Comparison of ENCODE assay signal across 16 mouse cellular contexts in the genomic region with DNA sequence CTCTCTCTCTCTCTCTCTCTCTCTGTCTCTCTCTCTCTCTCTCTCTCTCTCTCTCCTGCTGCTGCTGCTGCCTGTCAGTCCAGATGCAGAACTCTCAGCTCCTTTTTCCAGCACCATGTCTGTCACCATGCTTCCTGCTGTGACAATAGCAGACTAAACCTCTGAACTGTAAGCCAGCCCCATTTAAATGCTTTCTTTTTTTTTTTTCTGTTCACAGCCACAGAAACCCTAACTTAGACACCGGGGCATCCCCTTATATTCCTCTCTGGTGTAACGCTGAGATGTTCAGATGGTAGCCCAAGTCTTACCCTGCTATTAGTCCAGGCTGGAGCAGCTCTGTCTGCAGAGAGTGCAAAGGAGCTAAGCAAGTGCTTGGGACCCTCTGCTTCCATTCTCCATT. TPM values are rescaled to one million over a fixed set of nuclear protein-coding genes. Genes with fewer than 3 reads are reported as not detected.
A peak's percentile ranks its signal among the peaks of the same experiment; 100 is the strongest.
DNase-seq lines count a peak whose midpoint lies in the region; TF ChIP-seq lines count a peak whose summit lies in the region.
"Had no signal": no experiment of that assay in that cellular context is flagged by ENCODE, and none has a peak within 500 bp of the region (broad histone marks: within the 10 kb centered on the region; RNA-seq: fewer than 3 reads in every experiment).

No protein-coding gene starts in this region.

- H3K4me1 ChIP-seq in CH12.LX (ENCODE audit: control insufficient read depth in 1 of 2, insufficient read depth in 2 of 2) = peaks cover 3 to 34% of the 10 kb centered on the region in 2 experiments

- H3K36me3 ChIP-seq in CH12.LX (replicated peaks in 1 of 2; ENCODE audit: control insufficient read depth in 1 of 2, insufficient read depth in 1 of 2, low read length in 1 of 2) = no peaks in the 10 kb centered on the region
- H3K36me3 ChIP-seq: G1E had no signal

- no peak for TF ChIP-seq RAD21 in CH12.LX (IDR thresholded peaks at IDR 0.05; ENCODE audit: low read depth, low read length)

- dilution Hi-C loops in CH12.LX (cut with MboI; ENCODE audit: extremely low pct_ligation_motif_present, extremely low pct_unique_long_range_greater_than_20kb, low sequenced_read_pairs) = no loop called here

- H3K4me3 ChIP-seq in CH12.LX (replicated peaks in 1 of 3; ENCODE audit: low read depth in 2 of 3, low read length in 2 of 3, poor library complexity in 1 of 3) = no peak overlapping the region

- H3K27me3 ChIP-seq in CH12.LX (replicated peaks) = no peaks in the 10 kb centered on the region

- TF ChIP-seq POLR2A in CH12.LX (IDR thresholded peaks at IDR 0.05; ENCODE audit: low read depth, low read length) = no peak

- no peak for TF ChIP-seq EP300 in CH12.LX (IDR thresholded peaks at IDR 0.05; ENCODE audit: low read length)

- no peak overlapping the region for H3K9ac ChIP-seq in CH12.LX (ENCODE audit: insufficient read depth, low read depth)

- H3K4me2 ChIP-seq in CH12.LX (ENCODE audit: insufficient read depth, low read depth, poor library complexity, severe bottlenecking) = no peak overlapping the region

- H3K9me3 ChIP-seq in CH12.LX (replicated peaks; ENCODE audit: low read length) = no peaks in the 10 kb centered on the region
- H3K9me3 ChIP-seq: G1E had no signal

- no peaks in the 10 kb centered on the region for H3K79me2 ChIP-seq in CH12.LX (replicated peaks; ENCODE audit: control insufficient read depth, extremely low read depth, insufficient read depth, poor library complexity, severe bottlenecking)

- no peak for TF ChIP-seq CTCF in CH12.LX (conservative IDR thresholded peaks at IDR 0.05 in 1 of 2, IDR thresholded peaks at IDR 0.05 in 1 of 2; ENCODE audit: low read depth in 2 of 2, low read length in 2 of 2)

- peak; percentile 45 for DNase-seq in CH12.LX (ENCODE audit: extremely low read depth)
- no peak for DNase-seq in liver
- DNase-seq: adrenal gland, adult 2 months; adrenal gland, adult 8-10 months; adrenal gland, postnatal 10 days; adrenal gland, postnatal 14 days; adrenal gland, postnatal 25 days; adrenal gland, postnatal 36 days; B cell, adult 2 months; cerebellum, adult 11 months; cerebellum, adult 11-12 months; cerebellum, adult 18-20 months; cerebellum, adult 2 months; cerebellum, adult 8-10 months had no signal

- no peak overlapping the region for H3K27ac ChIP-seq in CH12.LX (ENCODE audit: insufficient read depth, low read depth)

- in situ Hi-C loops in CH12.LX (cut with MboI; ENCODE audit: low pct_ligation_motif_present, low pct_unique_long_range_greater_than_20kb, low sequenced_read_pairs) = loop anchor here (25.0 kb wide), 1 partner anchor 487 kb away; no protein-coding TSS in a partner anchor

TF ChIP-seq in CH12.LX, 34 proteins besides CTCF, POLR2A, EP300 and RAD21:
- TF ChIP-seq ZMIZ1 (IDR thresholded peaks at IDR 0.05; ENCODE audit: low read depth, low read length) = no peak
- TF ChIP-seq ZNF384 (IDR thresholded peaks at IDR 0.05; ENCODE audit: low read depth, low read length) = peak; percentile 93
- no peak for TF ChIP-seq PAX5 (IDR thresholded peaks at IDR 0.05; ENCODE audit: low read length)

RNA-seq across cellular contexts. Expression of gene Vash1, which starts 54.3 kb away (rescaled TPM):
- 1.0 and 2.2 TPM in 2 replicates for total RNA-seq in CH12.LX (2012; rRNA removed)
- 0.96 and 1.1 TPM in 2 replicates for total RNA-seq in CH12.LX (2014; rRNA removed)
- 2.3 and 2.7 TPM in 2 replicates for polyA plus RNA-seq in CH12.LX (2012; ENCODE audit: insufficient read length, low read depth)
- total RNA-seq: G1E had no signal
- polyA plus RNA-seq: CD4-positive, CD25-positive, alpha-beta regulatory T cell, adult 4 months; G1E had no signal
